In the genomic region with DNA sequence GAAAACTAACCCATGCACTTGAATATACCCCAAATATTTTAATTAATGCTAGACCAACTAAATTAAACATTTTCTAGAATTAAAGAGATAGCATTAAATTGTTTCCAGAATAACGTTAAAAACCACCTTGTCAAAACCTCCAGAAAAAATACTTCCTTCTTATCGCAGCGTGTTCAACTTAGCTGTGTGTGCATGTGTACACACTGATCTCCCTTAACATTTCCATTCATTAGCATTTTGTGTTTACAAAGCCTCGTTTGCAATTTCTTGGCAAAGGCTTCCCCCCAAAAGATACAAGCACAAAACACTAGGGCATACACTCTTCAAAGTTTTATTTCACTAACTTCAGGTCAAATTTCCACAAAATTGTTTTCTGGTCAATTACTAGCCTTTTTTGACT, we compare ENCODE assay signal across 8 mouse cellular contexts. TPM values are rescaled to one million over a fixed set of nuclear protein-coding genes. Genes with fewer than 3 reads are reported as not detected.
DNase-seq lines count a peak whose midpoint lies in the region; ATAC-seq and TF ChIP-seq lines count a peak whose summit lies in the region.

No protein-coding gene starts in this region.

- no peaks in the 10 kb centered on the region for H3K27me3 ChIP-seq in heart, embryonic 16.5 days (ENCODE audit: control insufficient read depth, insufficient read depth, low read length)
- H3K27me3 ChIP-seq in MEL (ENCODE audit: control insufficient read depth in 1 of 2, insufficient read depth in 2 of 2, low read length in 2 of 2): no peaks in the 10 kb centered on the region
- no peaks in the 10 kb centered on the region for H3K27me3 ChIP-seq in hindbrain, embryonic 10.5 days (ENCODE audit: insufficient read depth, poor library complexity, severe bottlenecking)
- peaks cover 7% of the 10 kb centered on the region; the same call in 1 of the 2 replicates for H3K27me3 ChIP-seq in midbrain, embryonic 10.5 days (ENCODE audit: low read depth, poor library complexity, severe bottlenecking)

- WGBS in heart, embryonic 16.5 days: 72% methylated on average over 4 of the region's 4 CpGs
- 79% methylated on average over 4 of the region's 4 CpGs for WGBS in hindbrain, embryonic 10.5 days
- WGBS in midbrain, embryonic 10.5 days: 78% methylated on average over 4 of the region's 4 CpGs

- H3K4me3 ChIP-seq in heart, embryonic 16.5 days (ENCODE audit: low read length): peak overlapping the region; percentile 93
- H3K4me3 ChIP-seq in MEL (ENCODE audit: control insufficient read depth in 1 of 2, insufficient read depth in 1 of 2, low read depth in 2 of 2, low read length in 2 of 2): peak overlapping the region; percentile 85 to 96
- peak overlapping the region; percentile 79 for H3K4me3 ChIP-seq in hindbrain, embryonic 10.5 days
- peak overlapping the region; percentile 83 for H3K4me3 ChIP-seq in midbrain, embryonic 10.5 days

- peaks cover 24% of the 10 kb centered on the region for H3K79me2 ChIP-seq in MEL (ENCODE audit: control insufficient read depth, insufficient read depth, low read length, poor library complexity)

- no peak overlapping the region for H3K27ac ChIP-seq in heart, embryonic 16.5 days (ENCODE audit: low read length)
- 0 out of 2 replicates have a peak overlapping the region, but pooled peaks have one; percentile 6 for H3K27ac ChIP-seq in MEL (ENCODE audit: control insufficient read depth, low read depth, low read length)
- no peak overlapping the region for H3K27ac ChIP-seq in hindbrain, embryonic 10.5 days
- no peak overlapping the region for H3K27ac ChIP-seq in midbrain, embryonic 10.5 days (replicated peaks)

- peaks cover 9% of the 10 kb centered on the region for H3K4me1 ChIP-seq in heart, embryonic 16.5 days (ENCODE audit: control insufficient read depth, insufficient read depth, low read length)
- no peaks in the 10 kb centered on the region; a peak in 1 of 4 replicates for H3K4me1 ChIP-seq in MEL (ENCODE audit: control insufficient read depth in 1 of 2, insufficient read depth in 2 of 2, low read length in 2 of 2)
- peaks cover 23% of the 10 kb centered on the region for H3K4me1 ChIP-seq in hindbrain, embryonic 10.5 days (replicated peaks)
- H3K4me1 ChIP-seq in midbrain, embryonic 10.5 days: peaks cover 27% of the 10 kb centered on the region

- no peak for TF ChIP-seq RAD21 in MEL (IDR thresholded peaks at IDR 0.05; ENCODE audit: low read depth, low read length)

- ATAC-seq in heart, embryonic 16.5 days (replicated peaks; ENCODE audit: extremely low read depth, insufficient read depth, low FRiP score): no peak

- peaks cover 9% of the 10 kb centered on the region for H3K36me3 ChIP-seq in heart, embryonic 16.5 days (ENCODE audit: control insufficient read depth, insufficient read depth)
- H3K36me3 ChIP-seq in MEL (ENCODE audit: control insufficient read depth in 1 of 2, insufficient read depth in 2 of 2, low read length in 2 of 2): peaks cover 5 to 12% of the 10 kb centered on the region in 2 experiments; a peak in 3 of 4 replicates
- H3K36me3 ChIP-seq in hindbrain, embryonic 10.5 days: peaks cover 30% of the 10 kb centered on the region; the same call in 1 of the 2 replicates
- H3K36me3 ChIP-seq in midbrain, embryonic 10.5 days: peaks cover 33% of the 10 kb centered on the region

- H3K9me3 ChIP-seq in heart, embryonic 16.5 days (replicated peaks; ENCODE audit: control insufficient read depth, low read length): 0 out of 2 replicates have a peak, but pooled peaks cover 3% of the 10 kb centered on the region
- no peaks in the 10 kb centered on the region for H3K9me3 ChIP-seq in MEL (replicated peaks; ENCODE audit: insufficient read depth, low read length)
- 0 out of 2 replicates have a peak, but pooled peaks cover 3% of the 10 kb centered on the region for H3K9me3 ChIP-seq in hindbrain, embryonic 10.5 days
- no peaks in the 10 kb centered on the region; the same call in 1 of the 2 replicates for H3K9me3 ChIP-seq in midbrain, embryonic 10.5 days (replicated peaks)

- no peak for DNase-seq in heart, adult 9 months (ENCODE audit: low spot score in 2 of 2)
- peak; percentile 48 for DNase-seq in MEL (ENCODE audit: low read depth, low spot score)
- no peak for DNase-seq in hindbrain, embryonic 10.5 days (ENCODE audit: low spot score)
- no peak for DNase-seq in midbrain, embryonic 10.5 days (ENCODE audit: low spot score)
- no peak for DNase-seq in T-cell, adult 2 months (ENCODE audit: low spot score)
- DNase-seq in layer of hippocampus, adult 18-20 months (ENCODE audit: low spot score in 2 of 2): no peak
- DNase-seq in c-Kit-positive CD71-positive TER-119-positive erythroid progenitor cells, embryonic 14.5 days (ENCODE audit: low spot score): no peak

- H3K4me2 ChIP-seq in heart, embryonic 16.5 days (ENCODE audit: low read depth, low read length): peak overlapping the region; percentile 81

- TF ChIP-seq POLR2A in MEL (IDR thresholded peaks at IDR 0.05; ENCODE audit: control insufficient read depth in 1 of 2, insufficient read depth in 1 of 2, low read depth in 1 of 2, low read length in 2 of 2, poor library complexity in 1 of 2): no peak

- no peak for TF ChIP-seq CTCF in MEL (IDR thresholded peaks at IDR 0.05 in 2 of 3, conservative IDR thresholded peaks at IDR 0.05 in 1 of 3; ENCODE audit: control insufficient read depth in 1 of 3, insufficient read depth in 1 of 3, low read depth in 2 of 3, low read length in 3 of 3, poor library complexity in 1 of 3, severe bottlenecking in 1 of 3)

- H3K9ac ChIP-seq in heart, embryonic 16.5 days (ENCODE audit: low read length): no peak overlapping the region
- peak overlapping the region; percentile 86 for H3K9ac ChIP-seq in MEL (ENCODE audit: control insufficient read depth, low read depth, low read length, poor library complexity, severe bottlenecking)

- TF ChIP-seq EP300 in MEL (IDR thresholded peaks at IDR 0.05; ENCODE audit: low read depth in 1 of 2, low read length in 2 of 2): peak; percentile 31 to 51; a peak in 3 of 4 replicates

TF ChIP-seq in MEL, 35 proteins besides CTCF, POLR2A, EP300 and RAD21:
- peak; percentile 61 for TF ChIP-seq GATA1 (IDR thresholded peaks at IDR 0.05; ENCODE audit: low read depth, low read length)
- 0 out of 2 replicates have a peak, but pooled peaks have one; percentile 36 for TF ChIP-seq CHD1 (IDR thresholded peaks at IDR 0.05; ENCODE audit: low read depth, low read length)
- peak; percentile 65; the same call in 1 of the 2 replicates for TF ChIP-seq MAX (IDR thresholded peaks at IDR 0.05; ENCODE audit: low read length)
- TF ChIP-seq GABPA (IDR thresholded peaks at IDR 0.05; ENCODE audit: low read depth, low read length): no peak
- no peak for TF ChIP-seq JUND (IDR thresholded peaks at IDR 0.05; ENCODE audit: low read depth, low read length)
- TF ChIP-seq MAZ (IDR thresholded peaks at IDR 0.05; ENCODE audit: low read depth, low read length): no peak
- peak; percentile 81 for TF ChIP-seq SIN3A (IDR thresholded peaks at IDR 0.05; ENCODE audit: low read length)
- 0 out of 2 replicates have a peak, but pooled peaks have one; percentile 56 for TF ChIP-seq ETS1 (IDR thresholded peaks at IDR 0.05; ENCODE audit: low read depth, low read length)
- no peak for TF ChIP-seq BHLHE40 (IDR thresholded peaks at IDR 0.05; ENCODE audit: borderline replicate concordance, low read depth, low read length)
- no peak for TF ChIP-seq USF2 (IDR thresholded peaks at IDR 0.05; ENCODE audit: borderline replicate concordance in 1 of 2, insufficient read depth in 1 of 2, low read depth in 1 of 2, low read length in 2 of 2)
- peak; percentile 73; the same call in 1 of the 2 replicates for TF ChIP-seq MYC (IDR thresholded peaks at IDR 0.05; ENCODE audit: low read depth, low read length)
- TF ChIP-seq MXI1 (IDR thresholded peaks at IDR 0.05; ENCODE audit: low read depth, low read length): peak; percentile 95

RNA-seq across cellular contexts. Expression of gene Arl4a, which starts 2.3 kb away (rescaled TPM):
- polyA plus RNA-seq in heart, embryonic 16.5 days (2015; fragmentation: Nextera tagmentation; extraction: Ambion mirVana): 32.8 and 38.5 TPM in 2 replicates
- 26.9 and 29.8 TPM in 2 replicates for total RNA-seq in MEL (2012; rRNA removed)
- polyA plus RNA-seq in MEL (2012; ENCODE audit: insufficient read depth in 1 of 2, insufficient read length in 2 of 2, low read depth in 1 of 2, low replicate concordance in 2 of 2, missing spikeins in 1 of 2): 10 to 100 TPM in 1 of 2 experiments, not detected in 1; 25.6 TPM
- polyA plus RNA-seq in hindbrain, embryonic 10.5 days (2016; fragmentation: Nextera tagmentation; extraction: Ambion mirVana): 46.7 and 49.2 TPM in 2 replicates
- polyA plus RNA-seq in midbrain, embryonic 10.5 days (2016; fragmentation: Nextera tagmentation; extraction: Ambion mirVana): 74.3 and 78.1 TPM in 2 replicates
- 10 to 100 TPM; 26.6 to 28.8 TPM for total RNA-seq in layer of hippocampus, adult 18-20 months (2021)
